Mouse (Mus musculus) large intestine, adult 2 months (tissue): ENCODE measurements around the gene Alox12. TPM values are rescaled to one million over a fixed set of nuclear protein-coding genes. Genes with fewer than 3 reads are reported as not detected.

Source experiments
- DNase-seq: peaks from one replicate; pipeline ENCODE4 v3.0.0-alpha.2; 2012; ENCODE audit warnings: low read depth, low spot score
- WGBS: fragments of 180-500 bp; shearing (Covaris S2); methylation state at CpG from one replicate; pipeline ENCODE4 v1.1.7; 2018; 5-methylcytosine and 5-hydroxymethylcytosine counted together
- polyA plus RNA-seq: library from polyadenylated mRNA; depleted of rRNA; stranded (reverse); fragments of >200 nt; gene quantifications from 2 replicates; pipeline ENCODE4 v1.2.3, GENCODE M21; 2012; rRNA removed

The Alox12 gene
- polyA plus RNA-seq, 1 experiment, result 1.1 TPM

GRCm38 (mm10) chr11:70207283-70207682 lies 47.9 kb downstream of the Alox12 start:
- DNase-seq, result no peak
- WGBS, result 73% methylated on average over 7 of the region's 7 CpGs

DNA sequence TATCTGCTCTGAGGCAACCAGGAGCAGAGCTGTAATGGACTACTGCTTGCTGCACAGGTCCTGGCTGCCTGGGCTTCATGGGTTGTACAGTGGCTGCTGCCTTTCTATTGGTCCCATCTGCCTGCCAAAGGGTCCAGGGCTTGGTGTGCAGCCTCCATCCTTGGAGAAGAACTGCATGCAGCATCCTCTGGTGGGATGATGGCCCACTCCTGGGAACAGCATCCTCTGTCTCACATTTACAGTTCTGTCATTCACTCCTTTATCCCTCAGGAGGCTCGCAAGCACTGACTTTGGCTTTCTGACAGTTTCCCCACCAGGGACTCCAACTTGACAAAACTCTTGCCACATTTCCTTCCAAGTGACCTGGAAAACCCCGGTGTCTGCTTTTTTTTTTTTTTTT lies 48.4 kb downstream of the Alox12 start:
- no peak for DNase-seq
- WGBS, result 78% methylated on average over 2 of the region's 2 CpGs

DNA sequence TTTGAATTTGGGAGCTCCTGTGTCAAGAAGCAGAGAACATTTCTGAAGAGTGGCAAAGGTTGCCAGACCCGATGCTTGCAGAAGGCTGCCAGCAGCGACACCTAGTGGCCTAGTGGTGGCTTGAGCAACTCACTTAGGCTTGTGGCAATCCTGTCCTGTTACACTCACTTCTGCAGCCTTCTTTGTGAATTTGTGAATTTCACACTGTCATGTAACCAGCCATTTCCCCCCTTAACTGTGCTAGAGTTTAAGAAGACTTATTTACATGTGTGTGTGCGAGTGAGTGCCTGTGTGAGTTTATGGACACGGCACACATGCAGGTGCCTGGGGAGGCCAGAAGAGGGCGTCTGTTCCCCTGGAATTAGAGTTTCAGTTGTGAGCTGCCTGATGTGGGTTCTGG lies 53.5 kb downstream of the Alox12 start:
- DNase-seq, result no peak
- WGBS, result 42% methylated on average over 5 of the region's 5 CpGs

DNA sequence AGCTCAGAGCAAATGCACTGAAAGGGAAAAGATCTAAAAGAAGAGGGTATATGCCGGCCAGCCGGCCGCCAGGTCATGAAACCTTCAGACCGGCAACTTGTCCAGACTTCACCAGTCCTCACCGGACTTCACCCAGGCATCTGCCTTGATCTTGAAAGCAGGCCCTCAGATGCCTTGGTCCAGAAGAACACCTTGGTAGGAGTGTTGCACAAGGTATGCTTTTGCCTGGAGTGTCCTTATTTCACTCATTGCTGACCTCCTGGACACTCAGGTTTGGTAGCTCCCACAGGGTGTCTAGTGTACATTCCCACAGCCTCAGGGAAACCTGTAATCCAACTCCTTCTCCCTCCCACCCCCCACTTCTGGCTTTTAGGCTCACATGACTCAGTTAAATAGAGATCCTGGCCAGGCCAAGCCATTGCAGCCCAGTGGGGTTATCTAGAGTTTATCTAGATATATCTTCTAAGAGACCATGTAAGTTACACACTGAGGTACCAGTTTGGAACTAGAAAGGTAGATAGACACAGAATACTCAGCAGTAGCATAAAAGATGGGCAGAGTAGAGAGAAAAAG lies 55.0 kb downstream of the Alox12 start:
- 96% methylated on average over 5 of the region's 5 CpGs for WGBS
- DNase-seq, result no peak

DNA sequence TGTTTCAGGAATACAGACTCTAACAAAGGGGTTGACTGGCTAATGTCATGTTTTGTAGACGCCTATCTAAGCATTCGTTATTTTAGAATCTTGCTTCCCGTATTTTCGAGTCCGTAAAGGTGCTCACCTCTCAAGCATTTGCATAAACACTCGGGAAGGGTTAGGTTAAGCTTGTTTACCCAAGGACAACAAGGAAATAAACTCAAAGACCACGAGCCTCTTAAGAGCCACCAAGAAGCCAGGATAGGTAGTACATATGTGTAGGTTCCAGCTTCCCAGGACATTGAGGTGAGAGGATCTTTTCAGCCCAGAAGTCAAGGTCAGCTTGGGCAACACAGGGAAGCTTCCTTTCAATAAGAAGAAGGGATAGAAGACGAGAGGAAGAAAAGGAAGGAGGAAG lies 56.0 kb downstream of the Alox12 start:
- no peak for DNase-seq
- 68% methylated on average over 8 of the region's 8 CpGs for WGBS

DNA sequence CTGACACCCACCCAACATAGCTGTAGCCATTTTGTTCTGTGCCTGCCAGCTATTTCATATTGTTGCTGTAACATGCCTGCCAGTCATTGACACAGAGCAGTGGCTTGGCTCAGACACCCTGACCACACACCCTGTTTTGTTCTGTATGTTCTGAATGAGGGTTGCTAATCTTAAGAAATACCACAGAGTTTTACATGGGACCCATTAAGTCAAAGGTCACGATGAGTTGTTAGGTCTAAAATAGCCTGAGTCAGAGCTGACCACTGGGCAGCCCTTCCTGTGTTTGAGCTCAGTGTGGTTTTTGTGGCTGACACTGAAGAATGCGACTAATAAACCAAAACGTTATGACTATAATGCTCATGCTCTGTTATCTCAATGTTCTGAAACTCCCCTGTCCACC lies 56.8 kb downstream of the Alox12 start:
- WGBS, result 64% methylated on average over 3 of the region's 3 CpGs
- no peak for DNase-seq

- DNase-seq, result no peak
- 46% methylated on average over 11 of the region's 11 CpGs for WGBS
These were observed 61.5 kb downstream of the Alox12 start for GRCm38 (mm10) chr11:70193354-70194285.

- DNase-seq, result no peak
- 66% methylated on average over 4 of the region's 4 CpGs for WGBS
These were observed 63.0 kb downstream of the Alox12 start for GRCm38 (mm10) chr11:70192157-70192556.

Other genes starting within 250 kb of the Alox12 start
- gene Acadvl, start 239.9 kb downstream of the Alox12 start, polyA plus RNA-seq, result 92.8 and 125 TPM in 2 replicates
- 5.1 and 5.9 TPM in 2 replicates for gene Dlg4, start 238.4 kb downstream of the Alox12 start, polyA plus RNA-seq
- not detected in 2 replicates for gene Asgr1, start 201.3 kb downstream of the Alox12 start, polyA plus RNA-seq
- gene Asgr2, start 162.7 kb downstream of the Alox12 start, polyA plus RNA-seq, result 0.25 and 0.32 TPM in 2 replicates
- gene Mgl2, start 125.0 kb downstream of the Alox12 start, polyA plus RNA-seq, result 3.5 and 5.2 TPM in 2 replicates
- gene Clec10a, start 99.2 kb downstream of the Alox12 start, polyA plus RNA-seq, result 1.4 and 2.9 TPM in 2 replicates
- gene Slc16a11, start 42.6 kb downstream of the Alox12 start, polyA plus RNA-seq, result 4.5 and 5.3 TPM in 2 replicates
- gene Slc16a13, start 34.3 kb downstream of the Alox12 start, polyA plus RNA-seq, result 3.8 and 5.3 TPM in 2 replicates
- 1.2 and 1.5 TPM in 2 replicates for gene Bcl6b, start 25.6 kb downstream of the Alox12 start, polyA plus RNA-seq
- gene 0610010K14Rik, start 17.4 kb downstream of the Alox12 start, polyA plus RNA-seq, result 53.9 and 65.7 TPM in 2 replicates
- 6.0 and 6.1 TPM in 2 replicates for gene Gm21988, start 15.5 kb downstream of the Alox12 start, polyA plus RNA-seq
- 163 and 175 TPM in 2 replicates for gene Rnasek, start 15.5 kb downstream of the Alox12 start, polyA plus RNA-seq
- gene Alox12e, start 67.3 kb upstream of the Alox12 start, polyA plus RNA-seq, result 0.33 and 0.48 TPM in 2 replicates
- 1.3 and 4.1 TPM in 2 replicates for gene Alox15, start 96.7 kb upstream of the Alox12 start, polyA plus RNA-seq
- gene Pelp1, start 154.7 kb upstream of the Alox12 start, polyA plus RNA-seq, result 11.9 and 12.4 TPM in 2 replicates
- 31.7 and 36.2 TPM in 2 replicates for gene Arrb2, start 177.3 kb upstream of the Alox12 start, polyA plus RNA-seq
- 28.0 and 31.7 TPM in 2 replicates for gene Med11, start 196.6 kb upstream of the Alox12 start, polyA plus RNA-seq
- 4.6 and 5.0 TPM in 2 replicates for gene Zmynd15, start 204.1 kb upstream of the Alox12 start, polyA plus RNA-seq
- gene Cxcl16, start 204.6 kb upstream of the Alox12 start, polyA plus RNA-seq, result 31.8 and 40.5 TPM in 2 replicates
- 168 and 625 TPM in 2 replicates for gene Tm4sf5, start 249.9 kb upstream of the Alox12 start, polyA plus RNA-seq